Mouse (Mus musculus): ENCODE results near the gene Lhcgr.

DNA sequence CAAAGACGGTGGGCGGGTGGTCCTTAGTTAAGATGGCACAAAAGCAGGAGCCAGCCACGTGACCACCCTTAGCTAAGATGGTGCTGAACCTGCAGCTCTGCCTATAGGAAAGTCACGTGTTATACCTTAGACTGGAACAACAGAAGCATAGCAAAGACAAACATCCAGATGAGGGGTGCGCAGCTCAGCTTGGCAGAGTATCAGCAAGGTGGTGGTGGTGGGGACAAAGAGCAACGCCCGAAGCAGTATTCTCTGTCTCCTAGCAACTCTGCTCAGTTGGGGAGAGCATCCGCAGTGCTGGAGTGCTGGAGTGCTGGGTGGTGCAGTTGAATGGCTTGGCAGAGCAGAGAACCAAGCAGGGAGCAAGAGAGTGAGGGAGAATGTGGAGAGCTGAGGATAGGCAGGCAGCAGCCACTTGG lies 85.5 kb downstream of the Lhcgr start:
- TF ChIP-seq E2F4 (IDR thresholded peaks at IDR 0.05; ENCODE audit: borderline replicate concordance, low read depth, low read length) (no peak), CTCF (IDR thresholded peaks at IDR 0.05 in 2 of 3, conservative IDR thresholded peaks at IDR 0.05 in 1 of 3; ENCODE audit: control insufficient read depth in 1 of 3, insufficient read depth in 1 of 3, low read depth in 2 of 3, low read length in 3 of 3, poor library complexity in 1 of 3, severe bottlenecking in 1 of 3) (no peak)

All from MEL (cell line).